Mouse (Mus musculus): ENCODE measurements around the gene Cxcl13.

Cxcl13 gene

DNA sequence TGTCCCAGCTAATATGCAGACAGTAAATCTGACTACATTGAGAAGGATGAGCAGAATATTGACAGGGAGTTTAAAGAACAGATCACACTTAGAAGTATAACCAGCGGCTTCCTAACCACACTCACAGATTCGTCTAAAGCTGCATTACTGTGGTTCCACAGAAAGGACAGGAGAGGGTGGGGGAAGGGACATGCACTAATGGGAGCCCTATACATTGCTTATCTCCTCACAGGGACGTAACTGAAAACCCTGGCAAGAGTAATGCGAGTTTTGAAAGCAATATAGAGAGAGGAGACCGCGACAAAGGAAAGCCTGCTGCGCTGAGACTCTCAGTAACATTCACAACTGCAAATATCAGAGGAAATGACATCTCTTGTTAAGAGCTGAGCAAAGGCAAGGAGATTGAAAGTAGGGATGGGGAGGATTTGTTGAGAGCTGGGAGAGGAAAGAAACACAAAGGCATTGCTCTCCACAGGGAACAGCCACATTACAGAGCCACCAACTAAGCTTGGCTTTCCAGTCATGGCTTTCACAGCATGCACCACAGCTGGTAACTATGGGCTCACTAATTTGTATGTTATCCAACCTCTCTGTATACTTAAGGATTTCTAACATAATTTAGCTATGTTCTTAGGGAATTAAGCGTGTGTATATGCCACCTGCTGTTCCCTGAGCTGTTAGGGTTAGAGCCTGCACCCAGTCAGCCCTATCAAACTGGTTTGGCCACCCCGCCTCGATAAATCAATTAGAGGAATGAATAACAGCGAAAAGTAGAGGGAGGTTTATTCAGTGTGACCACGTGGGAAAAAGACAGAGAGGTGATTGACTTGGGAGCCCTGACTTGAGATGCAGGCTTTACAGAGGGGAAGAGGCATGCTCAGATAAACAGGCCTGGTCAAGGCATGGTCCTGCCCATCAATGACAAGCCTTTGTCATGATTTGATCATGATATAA is 34.9 kb downstream of the Cxcl13 start:
- no peak for DNase-seq (ENCODE audit: low spot score)

DNA sequence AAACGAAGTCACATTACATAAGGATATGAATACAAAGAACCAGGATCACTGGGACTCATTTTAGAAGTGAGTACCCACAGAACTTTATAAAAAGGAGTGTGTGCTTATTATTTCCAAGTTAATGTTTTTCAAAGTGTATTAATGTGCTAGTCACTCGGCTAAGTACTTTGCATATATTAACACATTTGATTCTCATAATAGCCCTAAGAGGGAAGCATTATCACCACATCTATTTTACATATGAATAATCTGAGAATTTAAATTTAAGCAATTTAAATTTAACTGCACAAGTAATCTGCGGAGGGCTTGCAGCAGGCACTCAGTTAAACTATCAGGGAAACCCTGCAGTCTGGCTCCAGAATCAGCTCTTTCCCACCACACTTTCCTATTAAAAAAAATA is 40.5 kb downstream of the Cxcl13 start:
- no peak for DNase-seq (ENCODE audit: low spot score)

GRCm38 (mm10) chr5:96003348-96003747 is 46.6 kb downstream of the Cxcl13 start:
- no peak for DNase-seq (ENCODE audit: low spot score)

GRCm38 (mm10) chr5:96008274-96008842 is 51.6 kb downstream of the Cxcl13 start:
- no peak for DNase-seq (ENCODE audit: low spot score)

DNA sequence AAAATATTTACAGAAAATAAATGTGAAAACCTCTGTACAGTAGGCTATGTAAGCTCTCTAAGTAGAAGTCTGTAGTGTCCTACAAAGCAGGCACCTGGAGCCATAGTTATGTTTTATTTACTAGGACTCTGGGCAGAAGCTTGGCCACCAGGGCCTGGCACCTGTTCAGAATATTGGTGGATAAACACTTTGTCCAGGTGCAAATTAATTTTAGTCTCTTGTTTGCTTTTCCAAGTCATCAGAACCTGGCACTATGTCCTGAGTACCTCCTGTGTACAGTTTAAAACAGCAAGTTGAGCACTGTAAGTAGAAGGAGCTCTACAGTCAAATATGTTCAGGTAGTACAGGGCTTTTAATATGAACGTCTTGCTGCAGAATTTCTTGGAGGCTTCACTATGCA is 52.3 kb downstream of the Cxcl13 start:
- no peak for DNase-seq (ENCODE audit: low spot score)
